Mouse (Mus musculus): Measurements from ENCODE around the gene Tjp2. TPM values are rescaled to one million over a fixed set of nuclear protein-coding genes. Genes with fewer than 3 reads are reported as not detected.
"Not testable (repeated sequence)": the region's sequence is repeated elsewhere in the genome, so short reads cannot be mapped to it uniquely, and the experiment has no call there.

Gene Tjp2
- total and polyA plus RNA-seq, 3 experiments: 9.0 to 17.8 (median 13.7) TPM

- dilution Hi-C loops (cut with MboI; ENCODE audit: extremely low pct_ligation_motif_present, extremely low pct_unique_long_range_greater_than_20kb, low sequenced_read_pairs); H3K27ac ChIP-seq (ENCODE audit: insufficient read depth, low read depth); H3K4me2 ChIP-seq (ENCODE audit: insufficient read depth, low read depth, poor library complexity, severe bottlenecking); H3K79me2 ChIP-seq (replicated peaks; ENCODE audit: control insufficient read depth, extremely low read depth, insufficient read depth, poor library complexity, severe bottlenecking); H3K4me1 ChIP-seq (ENCODE audit: control insufficient read depth in 1 of 2, insufficient read depth in 2 of 2); DNase-seq (ENCODE audit: extremely low read depth); in situ Hi-C loops (cut with MboI; ENCODE audit: low pct_ligation_motif_present, low pct_unique_long_range_greater_than_20kb, low sequenced_read_pairs); H3K9me3 ChIP-seq (replicated peaks; ENCODE audit: low read length); H3K27me3 ChIP-seq (replicated peaks); H3K4me3 ChIP-seq (replicated peaks in 1 of 3; ENCODE audit: low read depth in 2 of 3, low read length in 2 of 3, poor library complexity in 1 of 3); H3K9ac ChIP-seq (ENCODE audit: insufficient read depth, low read depth): not testable (repeated sequence)
- TF ChIP-seq ZNF384 (IDR thresholded peaks at IDR 0.05; ENCODE audit: low read depth, low read length): peak; percentile 37
- peaks cover 6 to 35% of the 10 kb centered on the region in 2 experiments for H3K36me3 ChIP-seq (replicated peaks in 1 of 2; ENCODE audit: control insufficient read depth in 1 of 2, insufficient read depth in 1 of 2, low read length in 1 of 2)
Observed at GRCm38 (mm10) chr19:24092060-24092459, 132.8 kb downstream of the Tjp2 start.

- Histone ChIP-seq H3K4me1 (ENCODE audit: control insufficient read depth in 1 of 2, insufficient read depth in 2 of 2) (peaks cover 0 to 6% of the 10 kb centered on the region in 2 experiments; a peak in 2 of 4 replicates), H3K9me3 (replicated peaks; ENCODE audit: low read length) (peaks cover 3% of the 10 kb centered on the region), H3K27ac (ENCODE audit: insufficient read depth, low read depth) (no peak overlapping the region), H3K9ac (ENCODE audit: insufficient read depth, low read depth) (no peak overlapping the region), H3K4me2 (ENCODE audit: insufficient read depth, low read depth, poor library complexity, severe bottlenecking) (no peak overlapping the region), H3K79me2 (replicated peaks; ENCODE audit: control insufficient read depth, extremely low read depth, insufficient read depth, poor library complexity, severe bottlenecking) (no peaks in the 10 kb centered on the region), H3K36me3 (replicated peaks in 1 of 2; ENCODE audit: control insufficient read depth in 1 of 2, insufficient read depth in 1 of 2, low read length in 1 of 2) (peaks cover 3 to 18% of the 10 kb centered on the region in 2 experiments), H3K27me3 (replicated peaks) (no peaks in the 10 kb centered on the region), H3K4me3 (replicated peaks in 1 of 3; ENCODE audit: low read depth in 2 of 3, low read length in 2 of 3, poor library complexity in 1 of 3) (no peak overlapping the region)
- dilution Hi-C loops (cut with MboI; ENCODE audit: extremely low pct_ligation_motif_present, extremely low pct_unique_long_range_greater_than_20kb, low sequenced_read_pairs): no loop called here
- in situ Hi-C loops (cut with MboI; ENCODE audit: low pct_ligation_motif_present, low pct_unique_long_range_greater_than_20kb, low sequenced_read_pairs): no loop called here
- DNase-seq (ENCODE audit: extremely low read depth): peak; percentile 38
- no peak for TF ChIP-seq NELFE (IDR thresholded peaks at IDR 0.05; ENCODE audit: low read depth, low read length)
Observed at GRCm38 (mm10) chr19:24090366-24090765, 134.5 kb downstream of the Tjp2 start.

GRCm38 (mm10) chr19:24085306-24085705, 139.5 kb downstream of the Tjp2 start:
- Histone ChIP-seq H3K4me2 (ENCODE audit: insufficient read depth, low read depth, poor library complexity, severe bottlenecking) (no peak overlapping the region), H3K4me3 (replicated peaks in 1 of 3; ENCODE audit: low read depth in 2 of 3, low read length in 2 of 3, poor library complexity in 1 of 3) (no peak overlapping the region), H3K36me3 (replicated peaks in 1 of 2; ENCODE audit: control insufficient read depth in 1 of 2, insufficient read depth in 1 of 2, low read length in 1 of 2) (no peaks in the 10 kb centered on the region), H3K79me2 (replicated peaks; ENCODE audit: control insufficient read depth, extremely low read depth, insufficient read depth, poor library complexity, severe bottlenecking) (no peaks in the 10 kb centered on the region), H3K9ac (ENCODE audit: insufficient read depth, low read depth) (no peak overlapping the region), H3K9me3 (replicated peaks; ENCODE audit: low read length) (peaks cover 3% of the 10 kb centered on the region), H3K27ac (ENCODE audit: insufficient read depth, low read depth) (no peak overlapping the region), H3K4me1 (ENCODE audit: control insufficient read depth in 1 of 2, insufficient read depth in 2 of 2) (peaks cover 6 to 17% of the 10 kb centered on the region in 2 experiments; a peak in 3 of 4 replicates), H3K27me3 (replicated peaks) (no peaks in the 10 kb centered on the region)
- no peak for TF ChIP-seq MAZ (IDR thresholded peaks at IDR 0.05; ENCODE audit: low read depth, low read length)
- no peak for TF ChIP-seq MYC (IDR thresholded peaks at IDR 0.05; ENCODE audit: low read depth, low read length)
- no peak for TF ChIP-seq MAX (IDR thresholded peaks at IDR 0.05; ENCODE audit: low read length)
- TF ChIP-seq ETS1 (conservative IDR thresholded peaks at IDR 0.05; ENCODE audit: low read depth, low read length): no peak
- TF ChIP-seq HCFC1 (IDR thresholded peaks at IDR 0.05; ENCODE audit: low read depth, low read length): no peak
- no peak for TF ChIP-seq KAT2A (IDR thresholded peaks at IDR 0.05; ENCODE audit: insufficient replicate concordance, low read length)
- no peak for TF ChIP-seq EP300 (IDR thresholded peaks at IDR 0.05; ENCODE audit: low read length)
- TF ChIP-seq ELF1 (IDR thresholded peaks at IDR 0.05; ENCODE audit: low read depth, low read length): no peak
- TF ChIP-seq MAFK (IDR thresholded peaks at IDR 0.05; ENCODE audit: insufficient replicate concordance, low read length): no peak
- no peak for TF ChIP-seq JUN (IDR thresholded peaks at IDR 0.05; ENCODE audit: insufficient read depth, low read depth, low read length)
- no peak for TF ChIP-seq ZMIZ1 (IDR thresholded peaks at IDR 0.05; ENCODE audit: low read depth, low read length)
- in situ Hi-C loops (cut with MboI; ENCODE audit: low pct_ligation_motif_present, low pct_unique_long_range_greater_than_20kb, low sequenced_read_pairs) (no loop called here), dilution Hi-C loops (cut with MboI; ENCODE audit: extremely low pct_ligation_motif_present, extremely low pct_unique_long_range_greater_than_20kb, low sequenced_read_pairs) (no loop called here)
- no peak for DNase-seq (ENCODE audit: extremely low read depth)
